Comparison of ENCODE assay signal across 10 mouse cellular contexts in the genomic region with DNA sequence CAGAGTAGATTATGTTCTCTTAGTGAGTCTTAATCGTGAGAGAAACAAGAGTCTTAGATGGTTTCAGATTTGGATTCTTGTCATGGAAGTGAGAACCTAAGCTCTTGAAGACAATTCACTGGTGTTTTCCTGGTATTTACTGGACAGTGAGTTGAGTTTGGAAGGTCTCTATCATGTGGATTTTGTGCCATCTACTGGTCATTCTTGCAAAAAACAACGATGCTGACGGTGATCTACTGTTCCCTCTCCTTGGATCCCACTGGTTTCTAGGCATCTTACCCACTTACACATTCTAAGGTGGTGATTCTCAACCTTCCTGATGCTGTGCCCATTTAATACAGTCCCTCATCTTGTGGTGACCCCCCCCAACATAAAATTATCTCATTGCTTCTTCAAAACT. TPM values are rescaled to one million over a fixed set of nuclear protein-coding genes. Genes with fewer than 3 reads are reported as not detected.
DNase-seq lines count a peak whose midpoint lies in the region; ATAC-seq and TF ChIP-seq lines count a peak whose summit lies in the region.
"Had no signal": no experiment of that assay in that cellular context is flagged by ENCODE, and none has a peak within 500 bp of the region (broad histone marks: within the 10 kb centered on the region; RNA-seq: fewer than 3 reads in every experiment).

No protein-coding gene starts in this region.

- no peaks in the 10 kb centered on the region for H3K36me3 ChIP-seq in liver, postnatal 0 days (replicated peaks; ENCODE audit: insufficient read depth, low read length)
- H3K36me3 ChIP-seq in liver, embryonic 11.5 days (ENCODE audit: control insufficient read depth, insufficient read depth, low read length), result no peaks in the 10 kb centered on the region
- H3K36me3 ChIP-seq in forebrain, embryonic 15.5 days, result no peaks in the 10 kb centered on the region

- H3K9ac ChIP-seq in liver, postnatal 0 days (replicated peaks), result no peak overlapping the region
- no peak overlapping the region for H3K9ac ChIP-seq in liver, embryonic 11.5 days (ENCODE audit: low read depth, low read length)
- no peak overlapping the region for H3K9ac ChIP-seq in forebrain, embryonic 15.5 days (replicated peaks)

- WGBS in liver, postnatal 0 days (ENCODE audit: insufficient replicate concordance), result 6% methylated on average over 3 of the region's 3 CpGs
- 4% methylated on average over 3 of the region's 3 CpGs for WGBS in liver, embryonic 11.5 days
- WGBS in forebrain, embryonic 15.5 days, result 7% methylated on average over 3 of the region's 3 CpGs

- H3K27ac ChIP-seq in liver, postnatal 0 days (ENCODE audit: low read depth), result no peak overlapping the region
- no peak overlapping the region for H3K27ac ChIP-seq in liver, embryonic 11.5 days (ENCODE audit: low read depth, low read length)
- no peak overlapping the region for H3K27ac ChIP-seq in forebrain, embryonic 15.5 days (replicated peaks)

- H3K4me3 ChIP-seq in liver, postnatal 0 days (ENCODE audit: low read depth, low read length), result no peak overlapping the region
- H3K4me3 ChIP-seq in liver, embryonic 11.5 days (ENCODE audit: low read depth, low read length), result no peak overlapping the region
- no peak overlapping the region for H3K4me3 ChIP-seq in forebrain, embryonic 15.5 days

- H3K27me3 ChIP-seq in liver, postnatal 0 days (ENCODE audit: insufficient read depth, low read length), result no peaks in the 10 kb centered on the region
- H3K27me3 ChIP-seq in liver, embryonic 11.5 days (replicated peaks; ENCODE audit: control insufficient read depth, insufficient read depth, low read length), result no peaks in the 10 kb centered on the region
- H3K27me3 ChIP-seq in forebrain, embryonic 15.5 days, result no peaks in the 10 kb centered on the region

- ATAC-seq in cerebellum, adult (ENCODE audit: insufficient number of reproducible peaks, low FRiP score, low TSS enrichment), result no peak
- no peak for ATAC-seq in liver, postnatal 0 days
- no peak for ATAC-seq in liver, embryonic 11.5 days (replicated peaks; ENCODE audit: low FRiP score)
- no peak for ATAC-seq in megakaryocyte-erythroid progenitor cell, adult 5-6 weeks (replicated peaks; ENCODE audit: low FRiP score, low TSS enrichment, poor library complexity, severe bottlenecking)
- ATAC-seq in forebrain, embryonic 15.5 days (replicated peaks), result no peak

- peaks cover 15% of the 10 kb centered on the region for H3K4me1 ChIP-seq in liver, postnatal 0 days (ENCODE audit: insufficient read depth)
- 0 out of 2 replicates have a peak, but pooled peaks cover 2% of the 10 kb centered on the region for H3K4me1 ChIP-seq in liver, embryonic 11.5 days (replicated peaks; ENCODE audit: control insufficient read depth, insufficient read depth, low read length)
- peaks cover 19% of the 10 kb centered on the region for H3K4me1 ChIP-seq in forebrain, embryonic 15.5 days

- peak; percentile 40 for DNase-seq in cerebellum, adult 11 months
- DNase-seq in liver, postnatal 0 days, result no peak
- no peak for DNase-seq in liver, embryonic 11.5 days (ENCODE audit: low spot score)
- peak; percentile 26 for DNase-seq in c-Kit-positive CD71-positive TER-119-positive erythroid progenitor cells, embryonic 14.5 days (ENCODE audit: low spot score)
- peak; percentile 48 for DNase-seq in kidney, postnatal 10 days

- peak; percentile 68 for TF ChIP-seq CTCF in liver, postnatal 0 days (IDR thresholded peaks at IDR 0.05; ENCODE audit: low read depth)

- H3K9me3 ChIP-seq in liver, postnatal 0 days (ENCODE audit: low read length), result no peaks in the 10 kb centered on the region
- no peaks in the 10 kb centered on the region for H3K9me3 ChIP-seq in liver, embryonic 11.5 days (ENCODE audit: control insufficient read depth, low read length)
- H3K9me3 ChIP-seq in forebrain, embryonic 15.5 days, result no peaks in the 10 kb centered on the region

- TF ChIP-seq EP300 in liver, postnatal 0 days (IDR thresholded peaks at IDR 0.05; ENCODE audit: low read depth), result no peak

- no peak overlapping the region for H3K4me2 ChIP-seq in liver, postnatal 0 days (ENCODE audit: low read depth, low read length)
- H3K4me2 ChIP-seq in liver, embryonic 11.5 days, result no peak overlapping the region
- H3K4me2 ChIP-seq in forebrain, embryonic 15.5 days (replicated peaks), result no peak overlapping the region

RNA-seq across cellular contexts. Expression of a gene that starts 2.8 kb away (rescaled TPM):
- 1.4 and 1.6 TPM in 2 replicates for polyA plus RNA-seq in liver, postnatal 0 days (2015; fragmentation: Nextera tagmentation; extraction: Ambion mirVana)
- polyA plus RNA-seq in liver, embryonic 11.5 days (2014; fragmentation: Nextera tagmentation; extraction: Ambion mirVana), result 9.6 and 10.1 TPM in 2 replicates
- 14.2 and 17.0 TPM in 2 replicates for total RNA-seq in megakaryocyte-erythroid progenitor cell, adult 5-6 weeks (2014; fragmentation: Nextera tagmentation)
- total RNA-seq in megakaryocyte-erythroid progenitor cell, adult 5-6 weeks (2017), result 12.2 and 18.0 TPM in 2 replicates
- 12.8 and 14.4 TPM in 2 replicates for polyA plus RNA-seq in forebrain, embryonic 15.5 days (2015; fragmentation: Nextera tagmentation; extraction: Ambion mirVana)

RNA-seq across cellular contexts. Expression of a gene that starts 10.4 kb away (rescaled TPM):
- not detected in 2 replicates for polyA plus RNA-seq in liver, postnatal 0 days (2015; fragmentation: Nextera tagmentation; extraction: Ambion mirVana)
- polyA plus RNA-seq in liver, embryonic 11.5 days (2014; fragmentation: Nextera tagmentation; extraction: Ambion mirVana), result not detected in 2 replicates
- total RNA-seq in megakaryocyte-erythroid progenitor cell, adult 5-6 weeks (2014; fragmentation: Nextera tagmentation), result not detected in 2 replicates
- total RNA-seq in megakaryocyte-erythroid progenitor cell, adult 5-6 weeks (2017), result not detected in 2 replicates
- 0.47 TPM in 1 of 2 replicates, not detected in the other for polyA plus RNA-seq in forebrain, embryonic 15.5 days (2015; fragmentation: Nextera tagmentation; extraction: Ambion mirVana)
- polyA plus RNA-seq: gonadal fat pad, adult 2 months; lung, embryonic 16.5 days had no signal

Comparison
In these comparisons a context has a peak if more than half of its experiments do, and no peak if none do; other contexts are left out.
1. DNase-seq: peak in cerebellum, adult 11 months (single experiment), c-Kit-positive CD71-positive TER-119-positive erythroid progenitor cells, embryonic 14.5 days (single experiment) and kidney, postnatal 10 days (single experiment); none in liver, postnatal 0 days (single experiment) and liver, embryonic 11.5 days (single experiment).